Mouse (Mus musculus): ENCODE measurements around the gene Btf3l4. TPM values are rescaled to one million over a fixed set of nuclear protein-coding genes. Genes with fewer than 3 reads are reported as not detected.
A peak's percentile ranks its signal among the peaks of the same experiment; 100 is the strongest.

Gene Btf3l4
- 162 and 177 TPM in 2 replicates for polyA plus RNA-seq (2015; fragmentation: Nextera tagmentation; extraction: Ambion mirVana)

- Histone ChIP-seq H3K27ac (peak within 1 kb of the TSS; percentile 99), H3K9ac (peak within 1 kb of the TSS; percentile 93), H3K4me2 (peak within 1 kb of the TSS; percentile 74), H3K27me3 (no peaks in the 10 kb centered on the region), H3K9me3 (replicated peaks) (no peaks in the 10 kb centered on the region), H3K36me3 (peaks cover 21% of the 10 kb centered on the region), H3K4me1 (peaks cover 28% of the 10 kb centered on the region), H3K4me3 (replicated peaks) (peak within 1 kb of the TSS; percentile 89)
- ATAC-seq (replicated peaks; ENCODE audit: low FRiP score): peak; percentile 95
- under 1% methylated on average over 68 of the region's 73 CpGs for WGBS
These were observed at the start of gene Btf3l4 for GRCm38 (mm10) chr4:108832916-108833827. Btf3l4 (minus strand) TSS chr4:108833614.

DNA sequence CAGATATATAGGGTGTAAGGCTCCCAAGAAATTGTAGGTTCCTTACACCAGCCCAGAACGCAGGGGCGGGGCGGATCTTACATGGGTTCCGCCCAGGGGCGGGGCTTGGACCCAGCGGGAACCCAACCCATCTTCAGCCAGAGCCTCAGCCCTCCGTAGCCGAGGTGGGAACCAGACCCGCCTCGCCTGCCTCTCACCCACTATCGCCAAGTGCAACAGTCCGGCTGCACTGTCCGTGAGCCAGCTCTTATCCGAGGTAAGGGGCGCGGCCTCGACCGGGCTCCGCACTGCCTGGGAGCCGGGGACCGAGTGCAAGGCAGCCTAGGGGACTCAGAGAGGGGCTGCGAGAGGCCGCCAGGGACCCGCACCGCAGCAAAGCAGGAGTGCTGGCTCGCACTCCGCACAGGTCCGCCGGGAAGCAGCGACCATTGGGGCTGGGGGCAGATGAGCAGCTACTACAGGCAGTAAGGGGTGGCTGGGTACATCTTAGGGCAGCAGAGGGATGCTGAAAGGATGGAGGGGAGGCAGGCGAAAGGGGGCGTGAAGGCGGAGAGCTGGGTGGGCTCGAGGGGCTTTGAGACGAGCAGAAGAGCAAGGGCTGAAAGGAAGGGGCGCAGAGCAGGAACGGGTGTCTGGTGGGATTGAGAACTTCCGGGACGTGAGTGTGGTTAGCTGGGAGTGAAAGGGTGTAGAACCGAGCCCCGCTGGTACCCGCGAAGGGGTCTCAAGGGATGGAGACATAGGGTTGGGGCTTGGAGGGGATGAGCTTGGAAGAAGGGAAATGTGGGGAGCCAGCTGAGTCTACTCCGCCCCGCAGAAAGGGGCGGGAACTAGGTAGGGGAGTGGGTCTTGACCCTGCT lies 45.8 kb upstream of the Btf3l4 start, which contains the start of gene Rab3b:
Gene Rab3b (plus strand): TSS at position 101 of the 860 bp plus-strand sequence.
- Histone ChIP-seq H3K9me3 (replicated peaks) (no peaks in the 10 kb centered on the region), H3K36me3 (no peaks in the 10 kb centered on the region), H3K4me1 (peaks cover 16% of the 10 kb centered on the region), H3K4me2 (peak within 1 kb of the TSS; percentile 100), H3K27ac (no peak within 1 kb of the TSS), H3K27me3 (peaks cover 15% of the 10 kb centered on the region), H3K4me3 (replicated peaks) (peak within 1 kb of the TSS; percentile 60), H3K9ac (peak within 1 kb of the TSS; percentile 56)
- under 1% methylated on average over 46 of the region's 46 CpGs for WGBS
- ATAC-seq (replicated peaks; ENCODE audit: low FRiP score): peak; percentile 95

DNA sequence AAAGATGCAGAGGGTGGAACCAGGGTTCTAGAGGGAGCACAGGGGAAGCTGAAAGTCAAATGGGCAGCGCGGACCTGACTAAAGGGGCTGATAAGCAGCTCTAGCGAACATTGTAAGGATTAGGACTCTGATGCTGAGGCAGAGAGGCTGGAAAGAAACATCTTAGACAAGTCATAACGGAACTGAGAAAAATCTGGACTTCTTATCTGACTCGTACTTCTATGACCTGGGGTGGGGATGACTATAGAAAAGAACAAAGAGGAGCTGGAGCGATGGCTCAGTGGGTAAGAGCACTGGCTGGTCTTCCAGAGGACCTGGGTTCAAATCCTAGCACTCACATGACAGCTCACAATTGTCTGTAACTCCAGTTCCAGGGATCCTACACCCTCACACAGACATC lies 44.5 kb upstream of the Btf3l4 start:
- no peak overlapping the region for H3K27ac ChIP-seq
- H3K4me2 ChIP-seq: no peak overlapping the region
- peaks cover 16% of the 10 kb centered on the region for H3K4me1 ChIP-seq
- H3K4me3 ChIP-seq (replicated peaks): no peak overlapping the region
- ATAC-seq (replicated peaks; ENCODE audit: low FRiP score): no peak
- H3K9me3 ChIP-seq (replicated peaks): no peaks in the 10 kb centered on the region
- no peaks in the 10 kb centered on the region for H3K36me3 ChIP-seq
- no peak overlapping the region for H3K9ac ChIP-seq
- H3K27me3 ChIP-seq: peaks cover 15% of the 10 kb centered on the region
- WGBS: 82% methylated on average over 6 of the region's 6 CpGs

DNA sequence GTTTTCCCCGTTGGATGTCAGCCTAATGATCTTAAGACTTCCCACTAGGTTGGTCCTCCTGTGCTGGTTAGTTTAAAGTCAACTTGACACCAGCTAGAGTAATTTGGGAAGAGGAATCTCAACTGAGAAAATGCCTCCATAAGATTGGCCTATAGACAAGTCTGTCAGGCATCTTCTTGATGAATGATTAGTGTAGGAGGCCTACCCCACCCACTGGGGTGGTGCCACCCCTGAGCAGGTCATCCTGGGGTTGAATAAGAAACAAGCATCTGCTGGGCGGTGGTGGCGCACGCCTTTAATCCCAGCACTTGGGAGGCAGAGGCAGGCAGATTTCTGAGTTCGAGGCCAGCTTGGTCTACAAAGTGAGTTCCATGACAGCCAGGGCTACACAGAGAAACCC lies 40.3 kb upstream of the Btf3l4 start:
- Histone ChIP-seq H3K27ac (no peak overlapping the region), H3K9ac (no peak overlapping the region), H3K9me3 (replicated peaks) (no peaks in the 10 kb centered on the region), H3K4me2 (no peak overlapping the region), H3K4me1 (peaks cover 4% of the 10 kb centered on the region), H3K4me3 (replicated peaks) (no peak overlapping the region), H3K27me3 (peaks cover 10% of the 10 kb centered on the region; the same call in 1 of the 2 replicates), H3K36me3 (no peaks in the 10 kb centered on the region)
- WGBS: 86% methylated on average over 5 of the region's 5 CpGs
- ATAC-seq (replicated peaks; ENCODE audit: low FRiP score): no peak

DNA sequence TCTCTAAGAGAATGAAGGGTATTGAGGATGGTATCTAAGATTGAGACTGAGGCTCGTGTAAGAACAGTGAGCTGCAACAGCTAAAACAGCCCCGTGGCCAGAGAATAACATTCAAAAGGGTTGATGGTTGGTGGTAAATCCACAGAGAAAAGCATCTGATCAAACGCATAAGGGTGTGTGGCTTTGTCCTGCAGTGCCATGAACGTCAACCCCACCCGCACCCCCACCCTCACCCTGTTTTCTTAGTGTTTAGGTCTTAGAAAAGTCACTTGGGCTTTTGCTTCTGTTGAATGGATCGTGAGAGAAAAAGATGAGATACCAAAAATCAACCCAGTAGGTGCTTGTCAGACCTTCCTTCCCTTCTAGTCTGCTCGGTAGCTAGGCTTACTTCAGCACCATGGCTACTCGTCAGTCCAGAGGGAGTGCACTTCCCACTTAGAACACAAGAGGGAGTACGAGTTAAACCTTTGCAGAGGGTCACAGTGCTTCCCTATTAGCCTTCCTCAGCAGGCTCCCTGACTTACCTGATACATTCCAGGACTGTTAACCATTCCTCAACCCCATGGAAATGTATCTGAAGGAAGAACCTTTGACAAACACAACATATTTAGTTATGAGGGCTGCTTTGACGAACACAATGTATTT lies 36.4 kb upstream of the Btf3l4 start:
- Histone ChIP-seq H3K36me3 (no peaks in the 10 kb centered on the region), H3K27me3 (no peaks in the 10 kb centered on the region), H3K4me2 (no peak overlapping the region), H3K4me3 (replicated peaks) (no peak overlapping the region), H3K9ac (no peak overlapping the region), H3K4me1 (no peaks in the 10 kb centered on the region), H3K9me3 (replicated peaks) (no peaks in the 10 kb centered on the region), H3K27ac (no peak overlapping the region)
- WGBS: 38% methylated on average over 10 of the region's 10 CpGs
- peak; percentile 69; the same call in 1 of the 2 replicates for ATAC-seq (replicated peaks; ENCODE audit: low FRiP score)

DNA sequence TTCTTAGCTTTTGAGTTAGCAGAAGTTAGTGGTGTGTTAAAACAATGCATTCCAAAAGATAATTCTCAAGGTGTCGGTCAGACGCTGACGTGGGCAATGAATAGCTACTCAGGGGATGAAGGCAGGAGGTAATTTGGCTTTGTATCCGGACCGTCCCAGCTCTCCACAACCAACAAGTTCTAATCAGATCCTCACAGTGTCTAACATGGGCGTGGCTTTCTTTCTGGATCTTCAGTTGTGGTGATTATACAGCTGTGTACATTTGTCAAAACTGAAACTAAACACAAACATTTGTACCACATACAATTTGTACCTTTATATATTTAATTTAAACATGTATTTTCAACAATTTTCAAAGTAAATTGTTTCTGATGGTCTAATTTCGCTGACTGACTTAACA lies 33.4 kb upstream of the Btf3l4 start:
- peaks cover 24% of the 10 kb centered on the region for H3K36me3 ChIP-seq
- no peak for ATAC-seq (replicated peaks; ENCODE audit: low FRiP score)
- WGBS: 82% methylated on average over 7 of the region's 7 CpGs
- no peaks in the 10 kb centered on the region for H3K4me1 ChIP-seq
- no peak overlapping the region for H3K9ac ChIP-seq
- no peaks in the 10 kb centered on the region for H3K9me3 ChIP-seq (replicated peaks)
- no peak overlapping the region for H3K4me3 ChIP-seq (replicated peaks)
- no peaks in the 10 kb centered on the region for H3K27me3 ChIP-seq
- H3K4me2 ChIP-seq: no peak overlapping the region
- H3K27ac ChIP-seq: no peak overlapping the region

GRCm38 (mm10) chr4:108848505-108848848 lies 15.1 kb upstream of the Btf3l4 start, which contains the start of gene A730015C16Rik:
A730015C16Rik (minus strand) TSS chr4:108848619.
- no peaks in the 10 kb centered on the region for H3K9me3 ChIP-seq (replicated peaks)
- 6% methylated on average over 20 of the region's 20 CpGs for WGBS
- H3K27ac ChIP-seq: peak within 1 kb of the TSS; percentile 97
- peak; percentile 38 for ATAC-seq (replicated peaks; ENCODE audit: low FRiP score)
- peak within 1 kb of the TSS; percentile 91 for H3K4me2 ChIP-seq
- peak within 1 kb of the TSS; percentile 87 for H3K9ac ChIP-seq
- peaks cover 19% of the 10 kb centered on the region for H3K4me1 ChIP-seq
- H3K36me3 ChIP-seq: peaks cover 22% of the 10 kb centered on the region
- H3K27me3 ChIP-seq: no peaks in the 10 kb centered on the region
- peak within 1 kb of the TSS; percentile 97 for H3K4me3 ChIP-seq (replicated peaks)

- Histone ChIP-seq H3K4me3 (replicated peaks) (peak within 1 kb of the TSS; percentile 97), H3K9me3 (replicated peaks) (no peaks in the 10 kb centered on the region), H3K36me3 (peaks cover 17% of the 10 kb centered on the region), H3K27ac (peak within 1 kb of the TSS; percentile 97), H3K4me2 (peak within 1 kb of the TSS; percentile 91), H3K4me1 (peaks cover 19% of the 10 kb centered on the region), H3K27me3 (no peaks in the 10 kb centered on the region), H3K9ac (peak within 1 kb of the TSS; percentile 87)
- ATAC-seq (replicated peaks; ENCODE audit: low FRiP score): peak; percentile 86
- under 1% methylated on average over 77 of the region's 77 CpGs for WGBS
These were observed 14.5 kb upstream of the Btf3l4 start, which contains the start of gene Kti12 for GRCm38 (mm10) chr4:108847715-108848504. Kti12 (plus strand) TSS chr4:108847785.

GRCm38 (mm10) chr4:108845824-108846569 lies 12.6 kb upstream of the Btf3l4 start:
- ATAC-seq (replicated peaks; ENCODE audit: low FRiP score): no peak
- Histone ChIP-seq H3K27ac (peak overlapping the region; percentile 29; the same call in 1 of the 2 replicates), H3K36me3 (peaks cover 13% of the 10 kb centered on the region), H3K4me1 (peaks cover 19% of the 10 kb centered on the region), H3K4me3 (replicated peaks) (no peak overlapping the region), H3K27me3 (no peaks in the 10 kb centered on the region), H3K9ac (no peak overlapping the region), H3K4me2 (no peak overlapping the region), H3K9me3 (replicated peaks) (no peaks in the 10 kb centered on the region)
- 41% methylated on average over 5 of the region's 5 CpGs for WGBS

GRCm38 (mm10) chr4:108843336-108843735 lies 9.9 kb upstream of the Btf3l4 start:
- ATAC-seq (replicated peaks; ENCODE audit: low FRiP score): no peak
- Histone ChIP-seq H3K27me3 (no peaks in the 10 kb centered on the region), H3K9me3 (replicated peaks) (no peaks in the 10 kb centered on the region), H3K4me3 (replicated peaks) (no peak overlapping the region), H3K4me2 (no peak overlapping the region), H3K4me1 (peaks cover under 1% of the 10 kb centered on the region), H3K27ac (no peak overlapping the region), H3K36me3 (peaks cover 10% of the 10 kb centered on the region), H3K9ac (no peak overlapping the region)

All from kidney, embryonic 15.5 days (tissue).